Mouse (Mus musculus) thymus, adult 18-20 months (tissue): ENCODE results near the gene Itga3.

Source experiments
- DNase-seq, 2 experiments: peaks; one replicate each; pipeline ENCODE4 v3.0.0; 2022; ENCODE audit warnings: mixed read lengths in 2 of 2

Gene Itga3

DNA sequence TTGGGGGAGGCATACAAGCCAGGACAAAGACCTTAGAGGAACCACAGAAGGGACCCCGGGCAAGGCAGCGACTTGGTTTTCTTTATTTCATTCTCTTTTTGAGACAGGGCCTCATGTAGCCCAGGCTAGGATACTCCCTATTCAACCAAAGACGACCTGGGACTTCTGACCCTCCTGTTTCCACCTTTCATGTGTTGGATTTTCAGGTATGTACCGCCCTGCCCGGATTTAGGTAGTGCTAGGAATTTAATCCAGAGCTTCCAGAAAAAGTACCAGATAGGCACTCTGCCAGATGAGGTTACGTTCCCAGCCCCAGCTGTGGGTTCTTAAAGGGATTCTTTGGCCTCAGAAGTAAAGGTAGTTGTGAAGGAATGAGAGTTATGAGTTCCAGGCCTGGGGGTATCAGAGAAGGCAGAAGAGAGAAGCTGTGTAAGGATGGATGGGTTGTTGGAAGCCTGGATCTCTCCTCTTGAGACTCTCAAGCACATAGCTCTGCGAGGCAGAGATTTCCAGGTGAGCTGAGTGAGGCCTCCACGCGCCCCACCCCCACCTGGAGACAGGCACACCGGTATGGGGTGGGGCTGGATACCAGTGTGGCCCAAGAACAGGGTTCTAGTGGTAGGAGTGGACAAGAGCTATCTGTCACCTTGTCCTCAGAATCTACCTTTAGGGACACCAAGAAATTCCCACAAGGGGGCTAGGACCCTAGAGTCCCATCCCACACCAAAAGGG lies 7.2 kb downstream of the Itga3 start:
- no peak for DNase-seq

DNA sequence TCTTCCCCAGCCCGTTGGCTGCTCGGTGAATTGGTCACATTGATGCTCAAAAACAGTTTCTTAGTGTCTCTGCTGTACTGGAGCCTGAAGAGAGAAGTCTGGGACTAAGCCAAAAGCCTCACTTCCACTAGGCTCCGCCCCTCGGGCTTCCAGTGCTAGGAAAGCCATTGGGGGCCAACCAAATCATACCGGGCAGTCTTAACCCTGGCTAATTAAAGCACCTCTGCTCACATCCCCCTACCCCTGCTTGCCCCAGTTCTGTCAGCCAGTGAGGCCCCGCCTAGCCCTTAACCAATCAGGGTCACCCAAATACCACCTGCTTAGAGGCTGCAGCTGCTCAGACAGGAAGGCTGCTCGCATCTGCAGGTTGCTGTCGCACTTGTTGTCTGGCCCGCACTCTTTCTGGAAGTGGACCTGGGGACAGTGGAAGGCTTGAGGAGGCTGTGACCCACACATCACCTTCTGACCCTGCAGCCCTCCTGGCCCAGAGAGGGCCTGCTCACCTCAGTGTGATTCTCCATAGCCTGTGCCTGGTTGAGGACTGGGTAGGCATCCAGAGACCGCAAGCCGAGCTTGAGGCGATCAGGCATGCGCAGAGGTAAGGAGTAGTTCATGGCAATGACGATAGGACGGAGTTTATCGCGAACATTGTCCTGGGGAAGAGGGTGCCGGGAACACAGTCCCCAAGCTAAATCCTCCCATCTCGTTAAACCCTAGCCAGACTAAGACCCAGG lies 19.7 kb downstream of the Itga3 start:
- no peak for DNase-seq

DNA sequence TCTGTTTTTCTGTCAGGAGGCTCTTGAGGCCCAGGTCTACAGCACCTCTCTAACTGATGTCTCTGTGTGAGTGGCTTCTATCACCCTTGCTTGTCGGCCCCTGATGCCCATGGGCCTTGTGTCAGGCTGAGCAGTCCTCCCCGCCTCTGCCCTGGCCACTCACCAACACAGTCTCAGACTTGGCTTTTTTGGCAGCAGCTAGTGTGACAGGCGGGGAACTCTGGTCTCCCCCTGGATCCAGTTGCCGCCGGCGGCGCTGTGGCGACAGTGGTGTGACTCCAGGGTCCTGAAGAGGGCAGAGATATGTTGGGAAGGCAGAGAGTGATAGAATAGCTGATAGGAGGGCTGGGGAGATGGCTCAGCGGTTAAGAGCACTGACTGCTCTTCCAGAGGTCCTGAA lies 23.5 kb downstream of the Itga3 start:
- DNase-seq: no peak

DNA sequence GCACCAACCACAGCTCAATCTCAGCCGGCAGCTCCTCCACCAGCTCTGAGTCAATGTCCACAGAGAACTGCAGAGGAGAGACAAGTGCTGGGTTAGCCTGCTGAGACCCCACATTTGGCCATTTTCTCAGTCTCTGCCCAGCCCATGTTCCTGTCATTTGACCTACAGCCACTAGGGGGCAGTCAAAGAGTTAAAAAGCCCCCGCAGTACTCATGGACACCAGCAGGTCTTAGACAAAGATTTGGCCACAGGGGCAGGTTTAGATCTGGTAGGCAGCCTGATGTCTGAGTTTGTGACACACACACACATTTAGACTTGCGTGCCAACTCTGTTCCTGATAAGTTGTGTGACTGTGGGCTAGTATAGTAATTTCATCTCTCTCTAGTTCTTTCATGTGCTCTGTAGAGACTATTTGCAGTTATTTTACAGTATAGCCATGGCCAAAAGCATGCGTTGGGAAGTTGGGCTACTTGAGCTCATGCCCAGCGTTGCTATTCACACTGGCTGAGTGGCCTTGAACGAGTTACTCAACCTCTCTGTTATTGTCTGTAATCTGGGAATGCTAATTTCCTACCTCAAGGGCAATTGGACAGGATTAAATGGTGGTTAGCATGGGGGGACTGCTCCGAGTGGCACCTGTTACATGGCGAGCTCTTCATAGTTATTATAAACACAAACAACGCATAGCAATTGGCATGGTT lies 29.5 kb downstream of the Itga3 start:
- DNase-seq: peak in 1 of 2 experiments; percentile 35

DNA sequence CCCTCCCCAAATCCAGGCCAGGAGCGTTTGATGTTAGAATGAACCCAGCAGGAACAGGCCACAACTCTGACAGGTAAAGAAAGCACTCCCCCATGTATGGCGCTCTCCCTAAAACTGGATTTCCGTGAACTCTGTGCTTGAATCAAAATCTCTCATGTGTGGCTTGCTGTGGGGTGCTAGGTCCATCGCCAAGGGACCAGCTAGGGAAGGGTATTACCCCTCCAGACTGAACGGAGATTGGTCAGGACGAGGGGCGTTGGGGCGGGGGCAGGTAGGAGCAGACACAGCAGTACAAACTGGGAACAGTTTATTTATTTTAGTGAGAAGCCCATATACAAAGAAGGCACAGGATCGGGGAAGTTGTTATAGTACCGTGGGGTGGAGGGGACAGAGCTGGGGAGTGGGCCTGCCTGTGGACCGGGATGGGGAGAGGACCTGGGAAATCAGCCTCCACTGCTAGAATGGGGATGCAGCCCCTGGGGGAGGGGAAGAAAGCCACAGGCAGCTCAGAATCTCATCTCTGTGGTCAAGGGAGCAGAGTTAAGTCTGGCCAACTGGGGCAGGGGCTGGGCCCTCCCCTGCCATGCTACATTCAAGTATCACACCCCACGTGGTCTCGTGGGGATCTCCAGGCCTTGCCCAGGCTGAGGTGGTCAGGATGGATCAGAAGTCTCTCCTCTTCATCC lies 32.3 kb downstream of the Itga3 start:
- no peak for DNase-seq

DNA sequence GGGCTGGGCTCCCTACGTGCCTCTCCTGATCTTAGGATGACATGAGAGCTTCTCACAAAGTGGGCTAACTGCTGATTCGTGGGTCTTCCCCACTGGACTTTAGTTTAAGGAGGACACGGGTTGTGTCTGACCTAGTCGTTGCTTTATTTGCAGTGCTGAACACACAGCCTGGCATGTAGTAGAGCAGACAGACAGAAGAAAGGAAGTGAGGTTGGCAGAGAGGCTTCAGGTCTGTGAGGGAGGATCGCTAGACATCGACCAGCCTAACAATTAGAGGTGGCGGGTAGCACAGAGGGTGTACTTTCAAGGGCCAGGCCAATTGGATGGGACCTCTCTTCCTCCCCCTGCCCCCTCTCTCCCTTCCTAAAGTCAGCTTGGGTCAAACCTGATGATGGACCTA lies 33.0 kb downstream of the Itga3 start:
- DNase-seq: no peak

DNA sequence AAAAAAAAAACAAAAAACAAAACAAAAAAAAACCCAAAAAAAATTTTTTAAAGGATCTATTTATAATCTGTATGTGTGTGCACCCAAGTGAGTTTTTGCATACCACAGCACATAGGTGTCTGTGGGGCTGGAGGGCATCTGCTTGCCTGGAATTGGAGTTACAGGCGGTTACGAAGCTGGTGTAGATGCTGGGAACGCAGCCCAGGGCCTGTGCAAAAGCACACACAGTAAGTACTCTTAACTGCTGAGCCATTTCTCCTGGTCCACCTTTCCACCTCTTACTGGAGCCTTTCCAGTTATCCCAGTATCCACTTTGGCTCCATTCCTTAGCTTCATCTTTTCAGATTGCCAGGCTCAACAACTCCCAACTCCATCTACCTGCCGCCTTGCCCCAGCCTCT lies 33.5 kb downstream of the Itga3 start:
- no peak for DNase-seq

DNA sequence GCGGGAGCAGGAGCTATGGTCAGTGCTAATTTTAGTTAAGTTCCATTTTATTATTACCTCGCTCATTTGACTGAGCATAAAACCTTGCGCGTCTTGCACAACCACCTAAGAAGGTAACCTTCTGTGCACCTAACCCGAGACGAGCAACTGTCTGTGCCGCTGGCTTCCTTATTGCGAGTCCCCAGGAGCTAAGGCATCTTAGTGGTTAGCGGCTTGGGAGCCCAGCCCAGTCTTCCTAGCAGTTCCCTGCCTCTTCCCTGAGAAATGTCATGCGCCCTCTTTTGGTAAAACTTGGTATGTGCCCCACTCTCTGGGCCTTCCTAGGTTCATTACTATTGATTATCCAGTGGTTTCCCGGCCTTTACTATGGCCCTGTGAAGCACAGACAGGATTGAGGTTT lies 34.5 kb downstream of the Itga3 start:
- peak; percentile 20 to 39 for DNase-seq

DNA sequence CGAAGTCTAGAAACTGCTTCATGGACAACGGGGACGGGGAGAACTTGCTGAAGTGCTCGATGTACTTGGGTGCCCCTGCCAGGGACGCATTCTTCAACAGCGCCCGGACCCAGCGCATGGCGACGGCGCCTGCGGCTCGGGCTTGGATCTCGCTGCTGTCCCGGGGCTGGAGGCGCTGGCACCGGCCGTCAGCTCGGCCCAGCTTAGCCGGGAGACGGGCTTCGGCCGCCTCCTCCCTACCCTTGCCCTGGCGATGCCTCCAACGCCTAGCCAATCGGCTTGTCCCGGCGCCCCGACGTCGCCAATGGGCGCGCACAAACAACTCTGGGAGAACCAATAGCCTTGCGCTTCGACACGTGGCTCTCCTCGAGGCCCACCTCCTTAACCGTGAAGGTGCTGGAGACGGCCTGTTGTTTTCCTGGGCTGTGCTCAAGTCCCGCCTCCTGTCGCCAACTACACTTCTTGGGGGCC lies 35.4 kb downstream of the Itga3 start, which contains the start of gene Pdk2:
Gene Pdk2 (minus strand): TSS at position 216 of the 471 bp plus-strand sequence.
- DNase-seq: peak; percentile 91 to 95

DNA sequence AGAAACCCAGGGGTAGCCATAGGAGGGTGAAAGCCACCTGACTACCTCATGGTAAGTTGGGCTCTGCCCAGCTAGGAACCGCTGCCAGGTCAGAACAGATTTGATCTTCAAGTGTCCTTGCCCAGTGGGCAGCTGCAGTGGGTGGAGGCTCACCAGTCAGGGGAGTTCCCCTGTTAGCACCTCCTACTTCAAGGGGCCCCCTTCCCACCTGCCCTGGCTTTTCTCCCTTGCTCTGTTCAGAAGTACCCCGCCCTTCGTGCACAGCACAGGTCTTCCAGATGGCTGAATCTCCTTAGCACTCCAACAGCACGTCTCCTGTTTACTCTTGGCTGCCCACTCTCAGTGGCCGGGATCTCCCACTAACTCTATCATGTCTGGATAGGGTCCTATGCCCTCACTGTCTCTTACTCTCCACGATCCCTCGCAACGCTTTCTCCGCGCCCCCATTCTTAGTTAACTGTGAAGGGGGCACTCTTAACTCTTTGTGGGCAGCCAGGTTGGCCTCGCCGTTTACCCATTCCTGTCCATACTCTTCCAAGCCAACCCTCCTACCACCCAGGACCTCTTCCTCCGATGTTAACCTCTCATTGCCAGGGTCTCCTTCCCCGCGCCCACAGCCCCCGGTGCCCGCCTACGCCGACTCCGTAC lies 36.0 kb downstream of the Itga3 start:
- peak; percentile 24 to 41 for DNase-seq

DNA sequence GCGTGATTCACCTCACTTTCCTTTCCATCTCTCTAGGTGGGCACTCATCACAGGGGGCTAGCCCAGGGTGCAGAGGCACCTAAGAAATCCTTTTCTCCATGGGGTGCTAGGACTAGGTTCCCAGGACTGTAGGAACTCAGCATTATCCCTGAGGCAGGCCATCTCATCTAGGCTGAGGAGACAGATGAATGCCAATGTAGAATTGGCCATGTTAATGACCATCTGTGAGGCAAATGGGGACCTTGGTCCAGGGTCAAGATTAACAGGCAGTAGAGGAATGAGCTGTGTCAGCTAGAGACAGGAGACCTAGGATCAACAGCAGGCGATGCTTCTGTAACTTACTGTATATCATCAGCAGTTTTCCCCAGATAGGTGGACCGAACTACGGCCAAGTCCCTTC lies 36.8 kb downstream of the Itga3 start:
- no peak for DNase-seq

DNA sequence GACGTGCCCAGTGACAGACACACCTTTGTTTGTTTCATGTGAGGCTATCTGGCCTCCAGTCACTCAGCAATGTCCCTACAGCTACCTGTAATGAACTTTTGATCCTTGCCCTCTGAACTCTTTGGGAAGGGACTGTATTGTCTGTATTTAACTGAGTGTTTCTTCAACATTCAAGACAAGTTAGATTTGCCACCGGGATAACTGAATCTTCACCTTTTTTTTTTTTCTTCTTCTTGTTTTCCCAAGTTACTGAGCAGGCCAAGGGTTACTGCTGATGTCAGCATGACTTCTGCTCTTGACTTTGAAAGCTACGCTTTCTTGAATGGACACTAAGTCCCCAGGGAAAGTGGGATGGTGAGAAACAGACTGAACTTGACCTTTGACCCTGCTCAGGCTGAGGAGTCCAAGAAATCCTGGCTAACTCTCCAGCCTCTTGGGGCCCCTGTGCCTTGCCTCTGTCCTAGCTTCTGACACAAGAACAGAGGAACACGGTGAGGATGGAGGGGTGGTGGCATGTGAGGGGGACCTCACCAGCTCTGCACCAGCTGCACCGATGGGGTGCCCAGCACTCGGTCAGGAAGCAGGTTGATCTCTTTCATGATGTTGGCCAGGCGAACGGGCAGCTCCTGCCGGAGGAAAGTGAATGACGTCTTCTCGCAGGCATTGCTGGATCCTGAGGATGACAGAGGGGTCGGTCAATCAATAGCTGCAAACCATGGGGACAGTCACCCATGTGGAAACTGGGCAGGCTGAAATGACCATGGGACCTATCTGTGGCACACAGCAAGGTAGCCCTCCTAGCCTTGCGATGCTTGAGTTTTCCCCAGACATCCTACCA lies 37.6 kb downstream of the Itga3 start:
- DNase-seq: no peak

DNA sequence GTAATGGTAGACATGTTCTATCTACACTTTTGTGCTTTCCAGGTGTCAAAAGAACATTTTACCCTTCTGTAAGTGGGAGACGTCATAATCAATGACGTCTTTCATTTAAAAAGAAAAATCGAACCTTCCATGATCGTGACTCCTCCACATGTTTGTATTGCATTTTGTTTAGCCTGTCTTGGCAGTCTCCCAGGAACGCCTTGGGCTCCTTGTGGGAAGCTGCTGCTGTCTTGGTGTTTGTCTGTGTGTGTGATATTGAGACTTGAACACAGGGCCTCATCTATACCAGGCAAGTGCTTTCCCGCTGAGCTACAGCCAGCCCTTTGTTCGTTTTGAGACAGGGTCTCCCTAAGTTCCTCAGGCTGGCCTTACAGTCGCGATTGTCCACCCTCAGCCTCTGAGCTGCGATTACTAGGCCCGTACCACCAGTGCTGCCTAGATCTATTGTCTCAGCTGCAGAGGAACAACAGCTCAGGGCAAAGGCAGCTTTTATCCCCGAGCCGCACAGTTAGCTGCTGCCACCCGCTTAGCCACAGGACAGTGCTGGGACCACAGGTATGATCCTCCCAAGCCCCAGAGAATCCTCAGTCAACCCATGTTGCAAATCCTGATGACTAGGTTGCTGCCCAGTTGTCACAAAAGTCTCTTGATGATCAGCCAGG lies 38.3 kb downstream of the Itga3 start:
- no peak for DNase-seq

DNA sequence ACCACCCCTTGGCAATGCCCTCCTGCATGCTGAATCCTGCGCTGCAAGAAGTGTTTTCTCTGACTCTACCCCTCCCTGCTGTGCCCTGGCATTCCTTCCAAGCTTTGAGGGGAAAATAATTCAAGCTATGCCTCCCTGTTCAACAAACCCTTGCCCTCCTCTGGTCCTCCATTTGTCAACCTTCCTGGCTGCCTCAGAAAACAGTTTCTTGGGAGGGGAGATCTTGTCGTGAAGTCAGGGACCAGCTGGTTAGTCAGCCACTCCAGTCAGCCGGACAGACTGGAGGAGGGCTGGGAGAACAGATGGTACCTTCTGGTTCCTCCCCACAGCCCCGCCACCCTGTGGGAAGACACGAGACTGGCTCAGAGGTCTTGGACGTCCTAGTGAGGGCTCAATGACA lies 39.3 kb downstream of the Itga3 start:
- no peak for DNase-seq

DNA sequence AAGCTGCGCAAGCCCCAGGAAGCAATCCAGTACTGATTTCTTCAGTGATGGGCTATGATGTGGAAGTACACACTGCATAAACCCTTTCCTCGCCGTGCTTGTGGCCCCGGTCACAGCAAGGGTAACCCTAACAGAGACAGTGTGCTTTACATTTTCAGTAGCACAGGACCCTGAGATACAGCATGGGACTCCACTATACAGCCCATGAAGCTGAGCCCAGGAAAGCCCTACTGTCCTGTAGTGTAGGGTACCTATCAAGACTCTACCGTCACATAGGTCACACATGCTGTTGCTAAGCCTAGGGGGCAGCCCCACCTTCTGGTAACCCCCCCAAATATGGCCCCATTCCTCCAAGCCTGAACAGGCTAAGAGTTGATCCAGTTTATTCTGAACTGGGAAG lies 40.1 kb downstream of the Itga3 start:
- DNase-seq: no peak

DNA sequence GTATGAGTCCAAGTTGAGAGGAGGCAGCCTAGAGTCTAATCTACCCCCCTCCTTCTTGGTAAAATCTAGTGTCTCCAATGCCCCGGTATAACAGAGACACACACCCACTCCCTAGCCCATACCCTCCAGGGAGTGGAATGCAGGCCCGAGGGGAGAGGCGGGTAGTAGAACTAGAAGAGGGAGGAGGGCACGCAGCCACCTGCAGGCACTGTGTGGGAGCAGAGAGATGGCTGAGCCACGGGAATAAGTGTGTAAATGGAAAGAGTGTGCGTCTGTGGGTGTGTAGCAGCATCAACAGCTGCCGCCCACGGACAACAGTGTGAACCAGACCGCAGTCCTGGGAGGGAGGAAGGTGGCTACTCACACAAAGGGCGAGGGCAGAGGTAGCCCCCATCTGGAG lies 41.7 kb downstream of the Itga3 start:
- no peak for DNase-seq

DNA sequence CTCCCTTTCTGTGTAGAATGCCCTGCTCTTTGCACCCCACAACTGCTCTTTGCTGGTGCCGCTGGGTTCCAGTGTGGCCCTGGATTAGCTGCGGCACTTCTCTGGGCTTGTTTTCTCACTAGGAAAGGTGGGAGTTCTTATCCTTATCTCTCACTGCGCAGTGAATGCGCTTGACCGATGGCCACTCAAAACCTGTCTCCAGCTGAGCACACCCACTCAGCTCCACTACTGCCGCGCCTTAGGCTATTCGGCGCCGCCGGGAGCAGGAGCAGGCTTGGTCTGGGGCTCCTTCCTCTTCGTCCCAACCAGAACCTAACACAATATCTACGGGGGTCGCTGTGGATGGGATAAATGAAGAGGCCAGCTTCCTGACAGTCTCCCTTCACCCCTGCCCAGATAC lies 43.0 kb downstream of the Itga3 start:
- no peak for DNase-seq

DNA sequence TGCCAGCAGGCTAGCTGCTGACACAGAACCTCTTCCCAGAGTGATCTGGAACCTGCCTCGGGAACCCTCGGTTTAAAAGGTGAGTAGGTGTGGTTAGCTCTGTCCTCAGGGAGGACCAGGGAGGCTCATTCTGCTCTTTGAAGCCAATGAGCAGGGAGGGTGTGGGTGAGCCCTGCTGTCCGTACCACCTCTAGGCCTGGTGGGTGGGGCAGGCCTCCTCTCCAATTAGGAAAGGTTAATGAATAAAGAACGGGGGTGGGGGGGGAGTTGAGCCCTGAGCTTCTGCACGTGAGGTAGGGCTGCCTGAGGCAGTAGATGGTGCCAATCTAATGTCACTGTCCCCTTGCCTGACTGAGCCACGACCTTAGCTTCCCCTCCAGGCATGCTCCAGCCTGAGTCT lies 43.7 kb downstream of the Itga3 start:
- DNase-seq: no peak

DNA sequence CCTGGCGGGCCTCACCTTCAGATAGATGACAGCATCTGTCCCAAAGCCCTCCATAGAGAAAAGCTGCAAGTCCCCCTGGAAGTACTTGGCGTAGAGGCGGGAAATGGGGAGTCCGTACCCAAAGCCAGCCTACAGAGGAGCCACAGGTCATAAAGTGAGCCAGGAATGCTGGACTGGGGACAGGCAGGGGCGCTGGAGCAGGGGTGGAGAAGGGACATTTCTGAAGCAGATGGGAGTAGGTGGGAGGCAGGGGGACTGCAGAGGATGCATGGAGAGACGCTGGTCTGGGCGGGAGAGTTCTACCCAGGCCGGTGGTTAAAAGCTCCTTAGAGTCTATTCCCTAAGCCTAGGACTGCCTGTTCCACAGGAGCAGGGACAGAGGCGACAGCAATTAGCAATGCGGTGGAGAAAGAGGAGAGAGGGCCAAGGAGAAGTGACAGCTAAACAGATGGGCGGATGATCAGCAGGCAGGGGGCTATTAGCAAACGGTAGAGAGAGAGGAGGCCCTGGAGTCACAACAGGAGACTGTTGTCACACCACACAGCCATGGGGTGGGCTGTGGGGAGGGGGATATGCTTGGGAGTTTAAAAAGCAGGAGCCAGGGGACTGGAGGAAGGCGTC lies 48.6 kb downstream of the Itga3 start:
- DNase-seq: no peak

DNA sequence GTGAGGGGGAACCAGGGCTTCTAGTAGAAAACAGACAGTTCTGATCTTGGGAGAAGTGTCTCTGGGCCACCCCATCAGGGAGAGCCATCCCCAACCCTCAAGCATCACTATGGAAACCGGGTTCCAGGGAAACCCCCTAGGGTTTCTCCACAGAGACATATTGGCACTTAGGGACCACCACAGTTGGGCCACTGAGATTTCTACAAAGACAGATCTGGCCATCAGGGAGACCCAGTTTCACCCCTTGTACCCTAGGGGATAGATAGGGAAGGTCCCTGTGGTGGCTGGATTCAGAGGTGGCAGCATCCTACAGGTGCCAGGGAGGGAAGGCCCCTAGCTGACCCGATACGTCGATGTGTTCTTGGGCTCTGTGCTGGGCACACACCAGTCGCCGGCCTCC lies 49.8 kb downstream of the Itga3 start:
- no peak for DNase-seq

DNA sequence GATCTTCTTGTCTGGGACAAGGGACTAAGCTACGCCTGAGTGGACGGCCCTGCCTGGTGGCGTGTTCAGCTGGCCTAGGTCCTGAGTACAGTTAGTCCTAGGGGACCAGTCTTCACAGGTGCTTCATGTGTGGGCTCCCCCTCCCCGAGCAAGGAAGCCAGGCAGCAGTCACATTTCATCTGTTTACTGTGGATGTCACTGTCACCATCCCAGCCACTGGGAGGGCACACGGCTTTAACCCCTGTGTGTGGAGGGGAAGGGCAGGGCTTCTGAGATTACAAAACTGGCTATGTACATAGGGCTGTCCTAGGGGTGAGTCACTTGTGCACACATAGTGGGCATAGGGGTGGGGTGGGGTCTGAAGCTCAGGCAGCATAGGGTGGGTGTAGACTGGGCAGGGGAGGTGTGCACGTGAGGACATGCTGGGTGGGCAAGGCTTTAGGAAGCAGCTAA lies 50.5 kb downstream of the Itga3 start:
- DNase-seq: no peak
